Mouse (Mus musculus) right cerebral cortex, postnatal 14 days (tissue): Measurements from ENCODE around the gene Polr3h.

Source experiments
- DNase-seq: peaks from one replicate; pipeline ENCODE4 v3.0.0; 2022

Gene Polr3h

GRCm38 (mm10) chr15:81949076-81949475 lies 23.0 kb upstream of the Polr3h start:
- no peak for DNase-seq

GRCm38 (mm10) chr15:81943176-81943749 lies 17.2 kb upstream of the Polr3h start:
- DNase-seq, result no peak

GRCm38 (mm10) chr15:81941010-81941409 lies 15.0 kb upstream of the Polr3h start:
- no peak for DNase-seq

GRCm38 (mm10) chr15:81940219-81940618 lies 14.2 kb upstream of the Polr3h start:
- DNase-seq, result no peak

- DNase-seq, result no peak
Measured at GRCm38 (mm10) chr15:81939774-81940173, 13.7 kb upstream of the Polr3h start.

- no peak for DNase-seq
Measured at GRCm38 (mm10) chr15:81939157-81939715, 13.2 kb upstream of the Polr3h start.

- peak; percentile 64 for DNase-seq
Measured at GRCm38 (mm10) chr15:81938246-81938645, 12.2 kb upstream of the Polr3h start.

- DNase-seq, result peak; percentile 75
Measured at GRCm38 (mm10) chr15:81937098-81937972, 11.3 kb upstream of the Polr3h start.

- DNase-seq, result peak; percentile 57
Measured at GRCm38 (mm10) chr15:81936679-81937078, 10.6 kb upstream of the Polr3h start, which contains the start of gene Csdc2. Gene Csdc2 (plus strand): TSS chr15:81936759.

GRCm38 (mm10) chr15:81935869-81936637 lies 10.0 kb upstream of the Polr3h start:
- no peak for DNase-seq

GRCm38 (mm10) chr15:81933986-81934385 lies 7.9 kb upstream of the Polr3h start:
- no peak for DNase-seq

GRCm38 (mm10) chr15:81932951-81933470 lies 7.0 kb upstream of the Polr3h start:
- DNase-seq, result peak; percentile 67

- no peak for DNase-seq
Measured at GRCm38 (mm10) chr15:81928277-81928676, 2.2 kb upstream of the Polr3h start.

GRCm38 (mm10) chr15:81927741-81928140 lies 1.7 kb upstream of the Polr3h start:
- DNase-seq, result no peak

- DNase-seq, result no peak
Measured at GRCm38 (mm10) chr15:81926446-81926822, 394 bp upstream of the Polr3h start.

- no peak for DNase-seq
Measured at GRCm38 (mm10) chr15:81924933-81925332, 1.1 kb downstream of the Polr3h start.

- no peak for DNase-seq
Measured at GRCm38 (mm10) chr15:81921255-81921654, 4.8 kb downstream of the Polr3h start.

- DNase-seq, result no peak
Measured at GRCm38 (mm10) chr15:81920546-81921217, 5.4 kb downstream of the Polr3h start.

GRCm38 (mm10) chr15:81919062-81919461 lies 7.0 kb downstream of the Polr3h start:
- DNase-seq, result no peak

- peak; percentile 79 for DNase-seq
Measured at GRCm38 (mm10) chr15:81917621-81918463, 8.2 kb downstream of the Polr3h start.

GRCm38 (mm10) chr15:81917201-81917600 lies 8.8 kb downstream of the Polr3h start:
- DNase-seq, result no peak
